Mouse (Mus musculus): Measurements from ENCODE around the gene Snai3. TPM values are rescaled to one million over a fixed set of nuclear protein-coding genes. Genes with fewer than 3 reads are reported as not detected.

Snai3 gene
- total RNA-seq, 2 experiments from 2014 or later = not detected

- ATAC-seq (replicated peaks; ENCODE audit: poor library complexity, severe bottlenecking) = peak; percentile 54
Measured at GRCm38 (mm10) chr8:122432443-122433268, 27.9 kb downstream of the Snai3 start, which contains the start of gene Cyba. Gene Cyba (minus strand): TSS chr8:122432930.

- no peak; the same call in 1 of the 2 replicates for ATAC-seq (replicated peaks; ENCODE audit: poor library complexity, severe bottlenecking)
Measured at GRCm38 (mm10) chr8:122431694-122432442, 28.7 kb downstream of the Snai3 start.

GRCm38 (mm10) chr8:122430646-122431045, 29.9 kb downstream of the Snai3 start:
- no peak for ATAC-seq (replicated peaks; ENCODE audit: poor library complexity, severe bottlenecking)

GRCm38 (mm10) chr8:122430058-122430636, 30.4 kb downstream of the Snai3 start:
- peak; percentile 72 for ATAC-seq (replicated peaks; ENCODE audit: poor library complexity, severe bottlenecking)

- no peak for ATAC-seq (replicated peaks; ENCODE audit: poor library complexity, severe bottlenecking)
Measured at GRCm38 (mm10) chr8:122428163-122428562, 32.4 kb downstream of the Snai3 start.

- ATAC-seq (replicated peaks; ENCODE audit: poor library complexity, severe bottlenecking) = no peak
Measured at GRCm38 (mm10) chr8:122427607-122428006, 32.9 kb downstream of the Snai3 start.

GRCm38 (mm10) chr8:122426145-122426544, 34.4 kb downstream of the Snai3 start:
- no peak for ATAC-seq (replicated peaks; ENCODE audit: poor library complexity, severe bottlenecking)

GRCm38 (mm10) chr8:122423659-122424058, 36.9 kb downstream of the Snai3 start:
- ATAC-seq (replicated peaks; ENCODE audit: poor library complexity, severe bottlenecking) = no peak

GRCm38 (mm10) chr8:122423217-122423616, 37.3 kb downstream of the Snai3 start:
- ATAC-seq (replicated peaks; ENCODE audit: poor library complexity, severe bottlenecking) = no peak

- ATAC-seq (replicated peaks; ENCODE audit: poor library complexity, severe bottlenecking) = no peak
Measured at GRCm38 (mm10) chr8:122421376-122422070, 39.0 kb downstream of the Snai3 start, which contains the start of gene Il17c. Gene Il17c (plus strand): TSS chr8:122422020.

- ATAC-seq (replicated peaks; ENCODE audit: poor library complexity, severe bottlenecking) = no peak
Measured at GRCm38 (mm10) chr8:122419881-122420555, 40.5 kb downstream of the Snai3 start.

- peak; percentile 23; the same call in 1 of the 2 replicates for ATAC-seq (replicated peaks; ENCODE audit: poor library complexity, severe bottlenecking)
Measured at GRCm38 (mm10) chr8:122415554-122415953, 45.0 kb downstream of the Snai3 start.

GRCm38 (mm10) chr8:122414311-122414710, 46.2 kb downstream of the Snai3 start:
- ATAC-seq (replicated peaks; ENCODE audit: poor library complexity, severe bottlenecking) = no peak

- ATAC-seq (replicated peaks; ENCODE audit: poor library complexity, severe bottlenecking) = no peak
Measured at GRCm38 (mm10) chr8:122407678-122408077, 52.9 kb downstream of the Snai3 start.

GRCm38 (mm10) chr8:122405146-122405805, 55.3 kb downstream of the Snai3 start:
- ATAC-seq (replicated peaks; ENCODE audit: poor library complexity, severe bottlenecking) = no peak
